Comparison of ENCODE assay signal across 8 mouse cellular contexts in genomic region chr2:30656711-30657555, GRCm38 (mm10).
DNase-seq lines count a peak whose midpoint lies in the region; ATAC-seq and TF ChIP-seq lines count a peak whose summit lies in the region.

No protein-coding gene starts in this region.

- no peaks in the 10 kb centered on the region for H3K27me3 ChIP-seq in heart, embryonic 11.5 days (ENCODE audit: control insufficient read depth, insufficient read depth, low read length)
- H3K27me3 ChIP-seq in embryonic facial prominence, embryonic 14.5 days (replicated peaks; ENCODE audit: control insufficient read depth, insufficient read depth, low read length) = no peaks in the 10 kb centered on the region
- no peaks in the 10 kb centered on the region for H3K27me3 ChIP-seq in intestine, postnatal 0 days (replicated peaks; ENCODE audit: control insufficient read depth, insufficient read depth, low read length)
- H3K27me3 ChIP-seq in midbrain, embryonic 15.5 days (replicated peaks) = no peaks in the 10 kb centered on the region

- no peak for TF ChIP-seq CTCF in intestine, postnatal 0 days (IDR thresholded peaks at IDR 0.05; ENCODE audit: low read depth)

- peak overlapping the region; percentile 86 for H3K9ac ChIP-seq in heart, embryonic 11.5 days (ENCODE audit: low read depth, low read length)
- H3K9ac ChIP-seq in embryonic facial prominence, embryonic 14.5 days (ENCODE audit: low read depth, low read length) = peak overlapping the region; percentile 84; the same call in 1 of the 2 replicates
- H3K9ac ChIP-seq in intestine, postnatal 0 days (ENCODE audit: low read depth, low read length) = no peak overlapping the region
- no peak overlapping the region for H3K9ac ChIP-seq in midbrain, embryonic 15.5 days

- peaks cover 60% of the 10 kb centered on the region for H3K4me1 ChIP-seq in heart, embryonic 11.5 days (ENCODE audit: control insufficient read depth, insufficient read depth, low read length)
- H3K4me1 ChIP-seq in embryonic facial prominence, embryonic 14.5 days (ENCODE audit: control insufficient read depth, insufficient read depth, low read length) = peaks cover 54% of the 10 kb centered on the region
- H3K4me1 ChIP-seq in intestine, postnatal 0 days (replicated peaks; ENCODE audit: control insufficient read depth, insufficient read depth, low read length) = peaks cover 6% of the 10 kb centered on the region; the same call in 1 of the 2 replicates
- peaks cover 95% of the 10 kb centered on the region for H3K4me1 ChIP-seq in midbrain, embryonic 15.5 days

- ATAC-seq in heart, embryonic 11.5 days (replicated peaks; ENCODE audit: insufficient number of reproducible peaks, low FRiP score, low TSS enrichment) = no peak
- ATAC-seq in embryonic facial prominence, embryonic 14.5 days (ENCODE audit: low read depth) = no peak
- no peak for ATAC-seq in intestine, postnatal 0 days
- ATAC-seq in midbrain, embryonic 15.5 days (replicated peaks) = no peak

- H3K36me3 ChIP-seq in heart, embryonic 11.5 days (ENCODE audit: control insufficient read depth, insufficient read depth, low read length) = no peaks in the 10 kb centered on the region
- H3K36me3 ChIP-seq in embryonic facial prominence, embryonic 14.5 days (ENCODE audit: control insufficient read depth, insufficient read depth, low read length) = no peaks in the 10 kb centered on the region
- no peaks in the 10 kb centered on the region for H3K36me3 ChIP-seq in intestine, postnatal 0 days (ENCODE audit: control insufficient read depth, insufficient read depth)
- no peaks in the 10 kb centered on the region for H3K36me3 ChIP-seq in midbrain, embryonic 15.5 days (replicated peaks)

- WGBS in heart, embryonic 11.5 days (ENCODE audit: insufficient replicate concordance) = 49% methylated on average over 13 of the region's 13 CpGs
- 42% methylated on average over 13 of the region's 13 CpGs for WGBS in embryonic facial prominence, embryonic 14.5 days
- 46% methylated on average over 13 of the region's 13 CpGs for WGBS in intestine, postnatal 0 days
- WGBS in midbrain, embryonic 15.5 days = 38% methylated on average over 13 of the region's 13 CpGs

- no peak for DNase-seq in heart, adult 18-20 months
- no peak for DNase-seq in embryonic facial prominence, embryonic 14.5 days (ENCODE audit: low spot score)
- DNase-seq in right cerebral cortex, postnatal 10 days (ENCODE audit: low spot score in 2 of 2) = no peak
- DNase-seq in spleen, postnatal 14 days (ENCODE audit: low spot score in 2 of 2) = no peak
- DNase-seq in right cerebral cortex, adult 2 months (ENCODE audit: low spot score in 2 of 2) = no peak

- no peak overlapping the region for H3K4me2 ChIP-seq in heart, embryonic 11.5 days
- no peak overlapping the region for H3K4me2 ChIP-seq in embryonic facial prominence, embryonic 14.5 days (ENCODE audit: low read depth, low read length)
- no peak overlapping the region for H3K4me2 ChIP-seq in intestine, postnatal 0 days (replicated peaks; ENCODE audit: low read depth)
- H3K4me2 ChIP-seq in midbrain, embryonic 15.5 days = no peak overlapping the region

- H3K27ac ChIP-seq in heart, embryonic 11.5 days (ENCODE audit: low read depth, low read length) = peak overlapping the region; percentile 88
- H3K27ac ChIP-seq in embryonic facial prominence, embryonic 14.5 days (replicated peaks; ENCODE audit: low read depth, low read length) = peak overlapping the region; percentile 99
- H3K27ac ChIP-seq in intestine, postnatal 0 days (ENCODE audit: low read depth, low read length) = peak overlapping the region; percentile 96
- peak overlapping the region; percentile 99 for H3K27ac ChIP-seq in midbrain, embryonic 15.5 days

- no peaks in the 10 kb centered on the region for H3K9me3 ChIP-seq in heart, embryonic 11.5 days (replicated peaks; ENCODE audit: control insufficient read depth, low read length)
- H3K9me3 ChIP-seq in embryonic facial prominence, embryonic 14.5 days (ENCODE audit: control insufficient read depth, low read length) = no peaks in the 10 kb centered on the region; the same call in 1 of the 2 replicates
- H3K9me3 ChIP-seq in intestine, postnatal 0 days (ENCODE audit: control insufficient read depth) = no peaks in the 10 kb centered on the region
- no peaks in the 10 kb centered on the region for H3K9me3 ChIP-seq in midbrain, embryonic 15.5 days

- no peak overlapping the region for H3K4me3 ChIP-seq in heart, embryonic 11.5 days (ENCODE audit: low read depth, low read length)
- no peak overlapping the region for H3K4me3 ChIP-seq in embryonic facial prominence, embryonic 14.5 days (ENCODE audit: low read depth, low read length)
- no peak overlapping the region for H3K4me3 ChIP-seq in intestine, postnatal 0 days (ENCODE audit: low read depth, low read length)
- no peak overlapping the region for H3K4me3 ChIP-seq in midbrain, embryonic 15.5 days

Comparison
In these comparisons a context has a peak if more than half of its experiments do, and no peak if none do; other contexts are left out.
1. H3K9ac ChIP-seq: peak in heart, embryonic 11.5 days (single experiment) and embryonic facial prominence, embryonic 14.5 days (single experiment); none in intestine, postnatal 0 days (single experiment) and midbrain, embryonic 15.5 days (single experiment).
2. Peak in every context shown above with its lines, with median percentiles within 50 percentile points of each other: H3K27ac ChIP-seq.